Mouse (Mus musculus) left cerebral cortex, adult 9 months (tissue): ENCODE data around the gene Mtfmt.

Experiments
- DNase-seq, 2 experiments: peaks; one replicate each; pipeline ENCODE4 v3.0.0; 2022; ENCODE audit warnings: low spot score in 2 of 2

Mtfmt gene

GRCm38 (mm10) chr9:65435671-65436301 lies at the start of gene Mtfmt:
Gene Mtfmt, plus strand, starts transcription at chr9:65435782.
- DNase-seq: peak; percentile 66 to 91

GRCm38 (mm10) chr9:65386373-65387140 lies 49.0 kb upstream of the Mtfmt start:
- DNase-seq: no peak

- DNase-seq: no peak
These were observed 44.6 kb upstream of the Mtfmt start for GRCm38 (mm10) chr9:65390752-65391612.

GRCm38 (mm10) chr9:65391613-65391964 lies 44.0 kb upstream of the Mtfmt start, which contains the start of gene Kbtbd13:
Gene Kbtbd13, minus strand, starts transcription at chr9:65391652.
- DNase-seq: no peak

GRCm38 (mm10) chr9:65392638-65393364 lies 42.8 kb upstream of the Mtfmt start:
- DNase-seq: peak in 1 of 2 experiments; percentile 67

GRCm38 (mm10) chr9:65393606-65394005 lies 42.0 kb upstream of the Mtfmt start:
- DNase-seq: no peak

GRCm38 (mm10) chr9:65394360-65394759 lies 41.2 kb upstream of the Mtfmt start:
- no peak for DNase-seq

GRCm38 (mm10) chr9:65398279-65398678 lies 37.3 kb upstream of the Mtfmt start, which contains the start of gene Rasl12:
Gene Rasl12, plus strand, starts transcription at chr9:65398506.
- DNase-seq: peak in 1 of 2 experiments; percentile 34

GRCm38 (mm10) chr9:65399934-65400333 lies 35.6 kb upstream of the Mtfmt start:
- no peak for DNase-seq

- DNase-seq: peak in 1 of 2 experiments; percentile 75
These were observed 31.0 kb upstream of the Mtfmt start for GRCm38 (mm10) chr9:65404331-65405183.

GRCm38 (mm10) chr9:65405184-65405449 lies 30.5 kb upstream of the Mtfmt start:
- DNase-seq: no peak

GRCm38 (mm10) chr9:65407327-65407726 lies 28.3 kb upstream of the Mtfmt start:
- no peak for DNase-seq

GRCm38 (mm10) chr9:65407861-65408260 lies 27.7 kb upstream of the Mtfmt start:
- DNase-seq: no peak

- DNase-seq: no peak
These were observed 26.7 kb upstream of the Mtfmt start for GRCm38 (mm10) chr9:65408871-65409295.

- no peak for DNase-seq
These were observed 25.2 kb upstream of the Mtfmt start for GRCm38 (mm10) chr9:65410378-65410777.

GRCm38 (mm10) chr9:65411326-65411725 lies 24.3 kb upstream of the Mtfmt start:
- no peak for DNase-seq

- DNase-seq: no peak
These were observed 17.8 kb upstream of the Mtfmt start for GRCm38 (mm10) chr9:65417738-65418137.

GRCm38 (mm10) chr9:65419633-65420032 lies 15.9 kb upstream of the Mtfmt start:
- no peak for DNase-seq

- DNase-seq: no peak
These were observed 12.7 kb upstream of the Mtfmt start, which contains the start of gene Slc51b for GRCm38 (mm10) chr9:65422760-65423501. Gene Slc51b, minus strand, starts transcription at chr9:65422955.

GRCm38 (mm10) chr9:65424393-65424792 lies 11.2 kb upstream of the Mtfmt start:
- no peak for DNase-seq
